Mouse (Mus musculus) G1E (cell line): ENCODE measurements around the gene Cdk1.

Experiments used
- CTCF ChIP-seq: IDR thresholded peaks from 2 replicates; pipeline ENCODE4 v1.5.1; 2012; ENCODE audit warnings: low read depth, low read length, inconsistent platforms, mixed read lengths
- GATA2 ChIP-seq: IDR thresholded peaks from 2 replicates; pipeline ENCODE4 v1.6.1; 2012; ENCODE audit warnings: low read depth, low read length, inconsistent platforms, borderline replicate concordance

DNA sequence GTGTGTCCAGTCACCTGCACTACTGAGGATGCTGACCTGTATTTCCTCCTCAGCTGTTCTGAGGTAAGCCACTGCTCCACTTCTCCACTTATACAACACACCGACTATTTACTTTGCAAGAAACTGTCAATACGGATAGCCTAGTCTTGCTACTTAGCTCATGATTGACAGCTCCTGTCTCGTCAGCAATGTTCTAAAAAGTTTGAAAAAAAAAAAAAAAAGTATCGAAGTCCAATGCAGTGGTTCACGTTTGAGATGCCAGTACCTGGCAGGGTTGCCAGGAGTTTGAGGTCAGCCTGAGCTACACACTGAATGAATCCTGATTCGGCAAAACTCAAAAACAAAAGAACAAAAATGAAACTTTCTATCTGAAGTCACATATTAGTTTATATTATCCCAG, 21.5 kb downstream of the Cdk1 start:
- TF ChIP-seq CTCF: no peak
- TF ChIP-seq GATA2: no peak
